Mouse (Mus musculus): ENCODE data around the gene Apeh. TPM values are rescaled to one million over a fixed set of nuclear protein-coding genes. Genes with fewer than 3 reads are reported as not detected.

Gene Apeh
- polyA plus RNA-seq, 2 experiments, result 38.6 to 55.6 TPM

- ATAC-seq (ENCODE audit: low FRiP score, low read depth) (no peak), DNase-seq (ENCODE audit: low spot score) (no peak)
- H3K27me3 ChIP-seq (ENCODE audit: control insufficient read depth, insufficient read depth, low read length), result no peaks in the 10 kb centered on the region
- H3K9ac ChIP-seq (ENCODE audit: low read depth, low read length, severe bottlenecking), result no peak overlapping the region
- 17% methylated on average over 1 of the region's 1 CpGs for WGBS
- H3K27ac ChIP-seq (replicated peaks; ENCODE audit: low read depth, low read length), result no peak overlapping the region
- no peaks in the 10 kb centered on the region for H3K36me3 ChIP-seq (ENCODE audit: control insufficient read depth, insufficient read depth, low read length)
- no peak overlapping the region for H3K4me3 ChIP-seq (replicated peaks; ENCODE audit: low read length)
- no peak overlapping the region for H3K4me2 ChIP-seq (replicated peaks; ENCODE audit: low read depth, low read length, severe bottlenecking)
- H3K9me3 ChIP-seq (ENCODE audit: control insufficient read depth, low read length), result no peaks in the 10 kb centered on the region
- peaks cover 14% of the 10 kb centered on the region for H3K4me1 ChIP-seq (ENCODE audit: control insufficient read depth, insufficient read depth, low read length)
- TF ChIP-seq POLR2A (IDR thresholded peaks at IDR 0.05; ENCODE audit: borderline replicate concordance, extremely low read depth, insufficient read depth, insufficient read length), result no peak
Measured at GRCm38 (mm10) chr9:108133478-108133877, 39.1 kb upstream of the Apeh start.

- Histone ChIP-seq H3K36me3 (ENCODE audit: control insufficient read depth, insufficient read depth, low read length) (no peaks in the 10 kb centered on the region), H3K4me2 (replicated peaks; ENCODE audit: low read depth, low read length, severe bottlenecking) (no peak overlapping the region), H3K4me3 (replicated peaks; ENCODE audit: low read length) (no peak overlapping the region), H3K9ac (ENCODE audit: low read depth, low read length, severe bottlenecking) (no peak overlapping the region), H3K27me3 (ENCODE audit: control insufficient read depth, insufficient read depth, low read length) (no peaks in the 10 kb centered on the region), H3K4me1 (ENCODE audit: control insufficient read depth, insufficient read depth, low read length) (peaks cover 5% of the 10 kb centered on the region), H3K9me3 (ENCODE audit: control insufficient read depth, low read length) (no peaks in the 10 kb centered on the region), H3K27ac (replicated peaks; ENCODE audit: low read depth, low read length) (no peak overlapping the region)
- TF ChIP-seq POLR2A (IDR thresholded peaks at IDR 0.05; ENCODE audit: borderline replicate concordance, extremely low read depth, insufficient read depth, insufficient read length), result no peak
- no peak for DNase-seq (ENCODE audit: low spot score)
- ATAC-seq (ENCODE audit: low FRiP score, low read depth), result no peak
- 89% methylated on average over 3 of the region's 3 CpGs for WGBS
Measured at GRCm38 (mm10) chr9:108132373-108132772, 38.0 kb upstream of the Apeh start.

GRCm38 (mm10) chr9:108131502-108131901, 37.1 kb upstream of the Apeh start:
- WGBS, result 90% methylated on average over 5 of the region's 5 CpGs
- Histone ChIP-seq H3K4me2 (replicated peaks; ENCODE audit: low read depth, low read length, severe bottlenecking) (no peak overlapping the region), H3K4me1 (ENCODE audit: control insufficient read depth, insufficient read depth, low read length) (no peaks in the 10 kb centered on the region), H3K27ac (replicated peaks; ENCODE audit: low read depth, low read length) (no peak overlapping the region), H3K4me3 (replicated peaks; ENCODE audit: low read length) (no peak overlapping the region), H3K9ac (ENCODE audit: low read depth, low read length, severe bottlenecking) (no peak overlapping the region), H3K36me3 (ENCODE audit: control insufficient read depth, insufficient read depth, low read length) (no peaks in the 10 kb centered on the region), H3K27me3 (ENCODE audit: control insufficient read depth, insufficient read depth, low read length) (no peaks in the 10 kb centered on the region), H3K9me3 (ENCODE audit: control insufficient read depth, low read length) (no peaks in the 10 kb centered on the region)
- ATAC-seq (ENCODE audit: low FRiP score, low read depth) (no peak), DNase-seq (ENCODE audit: low spot score) (no peak)
- TF ChIP-seq POLR2A (IDR thresholded peaks at IDR 0.05; ENCODE audit: borderline replicate concordance, extremely low read depth, insufficient read depth, insufficient read length), result no peak

- H3K36me3 ChIP-seq (ENCODE audit: control insufficient read depth, insufficient read depth, low read length), result no peaks in the 10 kb centered on the region
- no peaks in the 10 kb centered on the region for H3K27me3 ChIP-seq (ENCODE audit: control insufficient read depth, insufficient read depth, low read length)
- no peak for DNase-seq (ENCODE audit: low spot score)
- 73% methylated on average over 13 of the region's 13 CpGs for WGBS
- no peaks in the 10 kb centered on the region for H3K9me3 ChIP-seq (ENCODE audit: control insufficient read depth, low read length)
- no peak overlapping the region for H3K27ac ChIP-seq (replicated peaks; ENCODE audit: low read depth, low read length)
- no peak for TF ChIP-seq POLR2A (IDR thresholded peaks at IDR 0.05; ENCODE audit: borderline replicate concordance, extremely low read depth, insufficient read depth, insufficient read length)
- no peak overlapping the region for H3K9ac ChIP-seq (ENCODE audit: low read depth, low read length, severe bottlenecking)
- no peaks in the 10 kb centered on the region for H3K4me1 ChIP-seq (ENCODE audit: control insufficient read depth, insufficient read depth, low read length)
- no peak overlapping the region for H3K4me2 ChIP-seq (replicated peaks; ENCODE audit: low read depth, low read length, severe bottlenecking)
- no peak for ATAC-seq (ENCODE audit: low FRiP score, low read depth)
- no peak overlapping the region for H3K4me3 ChIP-seq (replicated peaks; ENCODE audit: low read length)
Measured at GRCm38 (mm10) chr9:108129042-108129948, 34.9 kb upstream of the Apeh start.

- no peak for TF ChIP-seq POLR2A (IDR thresholded peaks at IDR 0.05; ENCODE audit: borderline replicate concordance, extremely low read depth, insufficient read depth, insufficient read length)
Measured at GRCm38 (mm10) chr9:108128248-108128647, 33.8 kb upstream of the Apeh start.

More at GRCm38 (mm10) chr9:108128248-108128647, 33.8 kb upstream of the Apeh start:
- no peak for DNase-seq (ENCODE audit: low spot score)
- Histone ChIP-seq H3K4me1 (ENCODE audit: control insufficient read depth, insufficient read depth, low read length) (0 out of 2 replicates have a peak, but pooled peaks cover 3% of the 10 kb centered on the region), H3K9me3 (ENCODE audit: control insufficient read depth, low read length) (no peaks in the 10 kb centered on the region), H3K9ac (ENCODE audit: low read depth, low read length, severe bottlenecking) (no peak overlapping the region), H3K27ac (replicated peaks; ENCODE audit: low read depth, low read length) (no peak overlapping the region), H3K4me2 (replicated peaks; ENCODE audit: low read depth, low read length, severe bottlenecking) (no peak overlapping the region), H3K27me3 (ENCODE audit: control insufficient read depth, insufficient read depth, low read length) (no peaks in the 10 kb centered on the region), H3K4me3 (replicated peaks; ENCODE audit: low read length) (no peak overlapping the region), H3K36me3 (ENCODE audit: control insufficient read depth, insufficient read depth, low read length) (no peaks in the 10 kb centered on the region)
- no peak for ATAC-seq (ENCODE audit: low FRiP score, low read depth)
- WGBS, result 83% methylated on average over 11 of the region's 11 CpGs
